In genomic region chr16:43409910-43410612, GRCm38 (mm10) we compare ENCODE assay signal across 11 mouse cellular contexts.
DNase-seq lines count a peak whose midpoint lies in the region.
"Had no signal": no experiment of that assay in that cellular context is flagged by ENCODE, and none has a peak within 500 bp of the region (broad histone marks: within the 10 kb centered on the region; RNA-seq: fewer than 3 reads in every experiment).

No protein-coding gene starts in this region.

- H3K27me3 ChIP-seq in limb, embryonic 10.5 days (ENCODE audit: low read depth, poor library complexity, severe bottlenecking) = no peaks in the 10 kb centered on the region

- H3K36me3 ChIP-seq in limb, embryonic 10.5 days = no peaks in the 10 kb centered on the region
- H3K36me3 ChIP-seq: G1E had no signal

- H3K4me1 ChIP-seq in limb, embryonic 10.5 days = peaks cover 17% of the 10 kb centered on the region

- 86% methylated on average over 12 of the region's 12 CpGs for WGBS in limb, embryonic 10.5 days

- no peak overlapping the region for H3K4me3 ChIP-seq in limb, embryonic 10.5 days

- no peaks in the 10 kb centered on the region for H3K9me3 ChIP-seq in limb, embryonic 10.5 days (replicated peaks)
- H3K9me3 ChIP-seq: G1E had no signal

- no peak overlapping the region for H3K27ac ChIP-seq in limb, embryonic 10.5 days
- H3K27ac ChIP-seq: hindbrain, postnatal 0 days; liver, embryonic 14.5 days had no signal

- peak; percentile 54 to 71 for DNase-seq in kidney, postnatal 4 days
- no peak for DNase-seq in kidney, adult 11 months
- DNase-seq in brain, adult 2 months (ENCODE audit: low read depth, low spot score) = peak; percentile 68
- peak; percentile 47 to 75 for DNase-seq in cerebellum, postnatal 25 days
- peak; percentile 67 for DNase-seq in lung, postnatal 10 days
- DNase-seq in thymus, adult 18-20 months = no peak
- no peak for DNase-seq in limb, embryonic 10.5 days (ENCODE audit: low spot score)
- no peak for DNase-seq in embryo, embryonic 10 days (ENCODE audit: low spot score)

Comparison
In these comparisons a context has a peak if more than half of its experiments do, and no peak if none do; other contexts are left out.
1. DNase-seq: peak in kidney, postnatal 4 days (2 of 2), brain, adult 2 months (single experiment), cerebellum, postnatal 25 days (2 of 2) and lung, postnatal 10 days (single experiment); none in kidney, adult 11 months (single experiment), thymus, adult 18-20 months (0 of 2), limb, embryonic 10.5 days (single experiment) and embryo, embryonic 10 days (single experiment).